In the genomic region with DNA sequence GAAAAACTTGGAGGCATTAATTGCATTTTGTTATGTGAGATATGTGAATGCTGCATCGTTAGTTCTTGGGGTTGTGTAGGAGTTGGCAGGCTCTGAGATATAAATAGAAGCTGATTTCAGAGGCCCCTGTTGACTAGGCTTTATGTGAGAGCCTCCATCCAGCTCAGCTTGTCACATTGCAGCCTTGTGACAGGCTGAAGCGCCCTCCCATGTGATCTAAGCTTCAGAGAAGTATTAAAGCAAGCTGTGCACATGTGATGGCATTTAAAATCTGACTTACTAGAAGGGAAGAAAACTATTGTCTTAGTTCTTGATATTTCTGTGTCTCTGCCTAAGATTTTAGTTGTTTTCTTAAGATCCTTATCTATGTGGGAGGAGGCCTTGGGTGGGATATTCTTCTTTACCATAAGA, we compare ENCODE assay signal across 8 mouse cellular contexts. TPM values are rescaled to one million over a fixed set of nuclear protein-coding genes. Genes with fewer than 3 reads are reported as not detected.
A peak's percentile ranks its signal among the peaks of the same experiment; 100 is the strongest.
DNase-seq lines count a peak whose midpoint lies in the region; ATAC-seq and TF ChIP-seq lines count a peak whose summit lies in the region.

No protein-coding gene starts in this region.

- intact Hi-C loops in heart, adult 2 months (cut with DNase I) = loop anchor here (5.0 kb wide), 2 partner anchors 98 to 198 kb away; a partner anchor contains a TSS

- peak overlapping the region; percentile 72 for H3K4me2 ChIP-seq in embryonic facial prominence, embryonic 13.5 days
- peak overlapping the region; percentile 79 for H3K4me2 ChIP-seq in limb, embryonic 12.5 days
- H3K4me2 ChIP-seq in midbrain, embryonic 13.5 days (replicated peaks) = peak overlapping the region; percentile 81

- H3K27me3 ChIP-seq in embryonic facial prominence, embryonic 13.5 days = no peaks in the 10 kb centered on the region
- H3K27me3 ChIP-seq in heart, adult 2 months (ENCODE audit: control insufficient read depth, insufficient read depth, low read length) = no peaks in the 10 kb centered on the region
- no peaks in the 10 kb centered on the region for H3K27me3 ChIP-seq in kidney, adult 2 months (replicated peaks; ENCODE audit: control insufficient read depth, insufficient read depth, low read length)
- H3K27me3 ChIP-seq in limb, embryonic 12.5 days = no peaks in the 10 kb centered on the region
- no peaks in the 10 kb centered on the region for H3K27me3 ChIP-seq in midbrain, embryonic 13.5 days

- H3K4me1 ChIP-seq in embryonic facial prominence, embryonic 13.5 days = peaks cover 12% of the 10 kb centered on the region
- H3K4me1 ChIP-seq in heart, adult 2 months (ENCODE audit: control insufficient read depth, insufficient read depth, low read length) = peaks cover 4% of the 10 kb centered on the region
- 0 out of 2 replicates have a peak, but pooled peaks cover 3% of the 10 kb centered on the region for H3K4me1 ChIP-seq in kidney, adult 2 months (ENCODE audit: control insufficient read depth, insufficient read depth, low read length)
- peaks cover 12% of the 10 kb centered on the region for H3K4me1 ChIP-seq in limb, embryonic 12.5 days (replicated peaks)
- peaks cover 36% of the 10 kb centered on the region for H3K4me1 ChIP-seq in midbrain, embryonic 13.5 days (replicated peaks)

- no peak for TF ChIP-seq CTCF in heart, adult 2 months (IDR thresholded peaks at IDR 0.05)
- no peak for TF ChIP-seq CTCF in kidney, adult 2 months (conservative IDR thresholded peaks at IDR 0.05; ENCODE audit: insufficient read depth, insufficient read length, low read depth, low read length)

- 0% methylated on average over 2 of the region's 2 CpGs for WGBS in embryonic facial prominence, embryonic 13.5 days
- 0% methylated on average over 2 of the region's 2 CpGs for WGBS in heart, adult 2 months
- WGBS in kidney, adult 2 months = 1% methylated on average over 2 of the region's 2 CpGs
- WGBS in limb, embryonic 12.5 days = 2% methylated on average over 2 of the region's 2 CpGs
- 0% methylated on average over 2 of the region's 2 CpGs for WGBS in midbrain, embryonic 13.5 days

- TF ChIP-seq POLR2A in heart, adult 2 months (IDR thresholded peaks at IDR 0.05; ENCODE audit: insufficient read depth, low read depth, low read length) = peak; percentile 58
- TF ChIP-seq POLR2A in kidney, adult 2 months (IDR thresholded peaks at IDR 0.05; ENCODE audit: low read depth, low read length) = no peak

- no peaks in the 10 kb centered on the region; the same call in 1 of the 2 replicates for H3K79me2 ChIP-seq in heart, adult 2 months (replicated peaks; ENCODE audit: control insufficient read depth, insufficient read depth, low read length)

- ATAC-seq in embryonic facial prominence, embryonic 13.5 days (ENCODE audit: insufficient number of reproducible peaks, insufficient read depth, low FRiP score, low TSS enrichment, low read depth) = no peak
- ATAC-seq in limb, embryonic 12.5 days (ENCODE audit: insufficient number of reproducible peaks, insufficient read depth, low FRiP score, low TSS enrichment, low read depth) = no peak
- ATAC-seq in midbrain, embryonic 13.5 days = no peak

- peaks cover 21% of the 10 kb centered on the region for H3K36me3 ChIP-seq in embryonic facial prominence, embryonic 13.5 days
- H3K36me3 ChIP-seq in heart, adult 2 months (ENCODE audit: control insufficient read depth, insufficient read depth, low read length) = peaks cover 28% of the 10 kb centered on the region
- peaks cover 7% of the 10 kb centered on the region for H3K36me3 ChIP-seq in kidney, adult 2 months (ENCODE audit: control insufficient read depth, insufficient read depth, low read length)
- H3K36me3 ChIP-seq in limb, embryonic 12.5 days = peaks cover 16% of the 10 kb centered on the region
- peaks cover 15% of the 10 kb centered on the region for H3K36me3 ChIP-seq in midbrain, embryonic 13.5 days

- H3K9ac ChIP-seq in embryonic facial prominence, embryonic 13.5 days = peak overlapping the region; percentile 74
- peak overlapping the region; percentile 61; the same call in 1 of the 2 replicates for H3K9ac ChIP-seq in heart, adult 2 months (ENCODE audit: low read depth, low read length)
- H3K9ac ChIP-seq in limb, embryonic 12.5 days (replicated peaks) = peak overlapping the region; percentile 57
- peak overlapping the region; percentile 65 for H3K9ac ChIP-seq in midbrain, embryonic 13.5 days (replicated peaks)

- peak; percentile 82 for TF ChIP-seq EP300 in heart, adult 2 months (IDR thresholded peaks at IDR 0.05; ENCODE audit: insufficient read depth, low read depth, low read length)

- H3K9me3 ChIP-seq in embryonic facial prominence, embryonic 13.5 days = no peaks in the 10 kb centered on the region
- no peaks in the 10 kb centered on the region for H3K9me3 ChIP-seq in limb, embryonic 12.5 days
- H3K9me3 ChIP-seq in midbrain, embryonic 13.5 days = no peaks in the 10 kb centered on the region

- H3K27ac ChIP-seq in embryonic facial prominence, embryonic 13.5 days = 0 out of 2 replicates have a peak overlapping the region, but pooled peaks have one; percentile 22
- peak overlapping the region; percentile 96 for H3K27ac ChIP-seq in heart, adult 2 months
- H3K27ac ChIP-seq in kidney, adult 2 months (ENCODE audit: insufficient read depth, low read depth, low read length) = peak overlapping the region; percentile 31
- peak overlapping the region; percentile 12; the same call in 1 of the 2 replicates for H3K27ac ChIP-seq in limb, embryonic 12.5 days
- no peak overlapping the region for H3K27ac ChIP-seq in midbrain, embryonic 13.5 days

- DNase-seq in B cell, adult 2 months = peak; percentile 57 to 65
- DNase-seq in adrenal gland, postnatal 36 days = peak; percentile 70 to 71
- DNase-seq in heart, adult 2 months = peak; percentile 48 to 78
- DNase-seq in kidney, adult 2 months = peak; percentile 76
- peak; percentile 25 for DNase-seq in spleen, adult 12 weeks (ENCODE audit: low spot score)

- H3K4me3 ChIP-seq in embryonic facial prominence, embryonic 13.5 days = peak overlapping the region; percentile 94
- peak overlapping the region; percentile 85 for H3K4me3 ChIP-seq in heart, adult 2 months
- peak overlapping the region; percentile 69 for H3K4me3 ChIP-seq in kidney, adult 2 months (ENCODE audit: insufficient read depth, low read depth, low read length)
- peak overlapping the region; percentile 95 for H3K4me3 ChIP-seq in limb, embryonic 12.5 days (replicated peaks)
- peak overlapping the region; percentile 81 for H3K4me3 ChIP-seq in midbrain, embryonic 13.5 days (replicated peaks)

RNA-seq across cellular contexts. Expression of a gene that starts 2.1 kb away (rescaled TPM):
- 100 to 1,000 TPM; 189 to 297 TPM for total RNA-seq in adrenal gland, postnatal 36 days (2021)
- polyA plus RNA-seq in embryonic facial prominence, embryonic 13.5 days (2015; fragmentation: Nextera tagmentation; extraction: Ambion mirVana) = 120 and 121 TPM in 2 replicates
- total RNA-seq in heart, adult 2 months (2021) = 100 to 1,000 TPM; 114 to 131 TPM
- polyA plus RNA-seq in heart, adult 2 months (2012; rRNA removed) = 27.4 and 66.6 TPM in 2 replicates
- polyA plus RNA-seq in kidney, adult 2 months (2012; rRNA removed) = 8.7 and 17.4 TPM in 2 replicates
- 124 and 126 TPM in 2 replicates for polyA plus RNA-seq in limb, embryonic 12.5 days (2016; fragmentation: Nextera tagmentation; extraction: Ambion mirVana)
- polyA plus RNA-seq in midbrain, embryonic 13.5 days (2015; fragmentation: Nextera tagmentation; extraction: Ambion mirVana) = 161 TPM in 2 replicates

Comparison
In these comparisons a context has a peak if more than half of its experiments do, and no peak if none do; other contexts are left out.
1. DNase-seq: peak in every context shown above with its lines; median percentile 76 in kidney, adult 2 months; 70 in adrenal gland, postnatal 36 days; 63 in heart, adult 2 months; 61 in B cell, adult 2 months; 25 in spleen, adult 12 weeks.